Mouse (Mus musculus): Measurements from ENCODE around the gene Gm11938. TPM values are rescaled to one million over a fixed set of nuclear protein-coding genes. Genes with fewer than 3 reads are reported as not detected.

Gm11938 gene
- polyA plus RNA-seq, 1 experiment from 2014 or later: not detected

DNA sequence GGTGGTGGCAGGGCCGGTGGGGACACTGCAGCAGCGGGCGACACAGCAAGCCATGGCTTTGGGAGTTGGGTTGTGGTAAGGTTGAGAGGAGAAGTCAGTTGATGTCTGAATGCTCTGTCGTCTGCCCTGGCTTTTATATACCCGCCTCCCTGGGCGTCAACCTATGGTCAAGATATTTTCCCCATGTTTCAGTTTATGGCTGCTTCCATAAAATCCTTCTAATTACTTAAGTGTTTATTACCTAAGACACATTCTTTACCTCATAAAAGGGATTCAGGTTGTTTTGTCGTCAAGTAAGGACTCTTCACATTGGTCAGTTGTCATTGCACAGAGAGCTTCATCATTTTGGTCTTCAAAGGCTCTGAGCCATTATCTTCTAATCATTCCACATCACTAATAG is 36.6 kb downstream of the Gm11938 start, which contains the start of gene Krtap3-1:
Gene Krtap3-1 (minus strand): TSS at position 101 of the 400 bp plus-strand sequence.
- Histone ChIP-seq H3K4me3 (replicated peaks) (no peak within 1 kb of the TSS), H3K4me1 (no peaks in the 10 kb centered on the region), H3K4me2 (no peak within 1 kb of the TSS), H3K27me3 (replicated peaks) (no peaks in the 10 kb centered on the region), H3K27ac (replicated peaks) (no peak within 1 kb of the TSS), H3K9ac (replicated peaks) (no peak within 1 kb of the TSS), H3K9me3 (replicated peaks) (no peaks in the 10 kb centered on the region), H3K36me3 (no peaks in the 10 kb centered on the region)
- 53% methylated on average over 7 of the region's 7 CpGs for WGBS
- no peak for ATAC-seq (ENCODE audit: low FRiP score)

DNA sequence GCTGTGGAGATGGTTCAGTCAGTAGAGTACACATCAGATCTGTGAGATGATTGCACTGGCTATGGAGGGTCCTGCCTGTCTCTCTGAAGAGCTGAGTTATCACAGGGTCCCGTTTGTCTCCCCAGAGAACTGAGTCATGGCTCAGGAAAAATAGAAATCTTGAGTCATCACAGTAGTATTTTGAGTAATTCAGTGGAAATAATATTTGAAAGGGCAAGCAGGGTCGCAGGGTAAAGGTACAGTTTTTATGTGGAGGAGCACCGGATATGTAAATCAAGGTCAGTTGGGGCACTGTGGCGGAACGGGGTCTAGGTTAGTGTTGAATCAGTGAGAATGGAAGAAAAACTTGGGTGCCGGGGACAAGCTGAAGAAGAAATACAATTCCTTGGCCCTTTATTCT is 40.5 kb downstream of the Gm11938 start:
- no peak for ATAC-seq (ENCODE audit: low FRiP score)
- H3K4me2 ChIP-seq: no peak overlapping the region
- no peak overlapping the region for H3K4me3 ChIP-seq (replicated peaks)
- WGBS: 80% methylated on average over 6 of the region's 6 CpGs
- no peaks in the 10 kb centered on the region for H3K36me3 ChIP-seq
- H3K9me3 ChIP-seq (replicated peaks): no peaks in the 10 kb centered on the region
- H3K4me1 ChIP-seq: no peaks in the 10 kb centered on the region
- no peak overlapping the region for H3K9ac ChIP-seq (replicated peaks)
- H3K27me3 ChIP-seq (replicated peaks): no peaks in the 10 kb centered on the region
- H3K27ac ChIP-seq (replicated peaks): no peak overlapping the region

DNA sequence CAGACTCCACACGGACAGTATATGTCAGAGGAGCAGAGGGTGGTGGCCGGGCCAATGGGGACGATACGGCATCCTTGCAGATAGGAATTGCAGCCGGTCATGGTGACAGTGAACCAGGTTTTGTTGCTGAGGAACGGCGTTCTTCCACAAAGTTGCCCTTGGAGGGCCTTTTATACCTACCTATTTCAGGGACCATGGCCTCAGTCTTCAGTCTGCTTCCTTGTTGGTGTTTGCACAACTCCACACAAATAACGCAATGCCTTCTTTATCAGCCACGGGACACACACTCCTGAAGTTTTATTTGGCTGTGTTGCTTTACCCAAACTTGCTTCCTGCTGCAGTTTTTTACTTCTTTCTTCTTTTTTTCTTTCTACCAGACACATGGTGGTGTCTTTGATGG is 43.7 kb downstream of the Gm11938 start, which contains the start of gene Gm11939:
Gene Gm11939 (minus strand): TSS at position 101 of the 400 bp plus-strand sequence.
- no peaks in the 10 kb centered on the region for H3K4me1 ChIP-seq
- H3K27ac ChIP-seq (replicated peaks): no peak within 1 kb of the TSS
- 93% methylated on average over 9 of the region's 9 CpGs for WGBS
- no peaks in the 10 kb centered on the region for H3K36me3 ChIP-seq
- no peaks in the 10 kb centered on the region for H3K27me3 ChIP-seq (replicated peaks)
- no peak within 1 kb of the TSS for H3K9ac ChIP-seq (replicated peaks)
- ATAC-seq (ENCODE audit: low FRiP score): no peak
- H3K9me3 ChIP-seq (replicated peaks): no peaks in the 10 kb centered on the region
- no peak within 1 kb of the TSS for H3K4me3 ChIP-seq (replicated peaks)
- H3K4me2 ChIP-seq: no peak within 1 kb of the TSS

DNA sequence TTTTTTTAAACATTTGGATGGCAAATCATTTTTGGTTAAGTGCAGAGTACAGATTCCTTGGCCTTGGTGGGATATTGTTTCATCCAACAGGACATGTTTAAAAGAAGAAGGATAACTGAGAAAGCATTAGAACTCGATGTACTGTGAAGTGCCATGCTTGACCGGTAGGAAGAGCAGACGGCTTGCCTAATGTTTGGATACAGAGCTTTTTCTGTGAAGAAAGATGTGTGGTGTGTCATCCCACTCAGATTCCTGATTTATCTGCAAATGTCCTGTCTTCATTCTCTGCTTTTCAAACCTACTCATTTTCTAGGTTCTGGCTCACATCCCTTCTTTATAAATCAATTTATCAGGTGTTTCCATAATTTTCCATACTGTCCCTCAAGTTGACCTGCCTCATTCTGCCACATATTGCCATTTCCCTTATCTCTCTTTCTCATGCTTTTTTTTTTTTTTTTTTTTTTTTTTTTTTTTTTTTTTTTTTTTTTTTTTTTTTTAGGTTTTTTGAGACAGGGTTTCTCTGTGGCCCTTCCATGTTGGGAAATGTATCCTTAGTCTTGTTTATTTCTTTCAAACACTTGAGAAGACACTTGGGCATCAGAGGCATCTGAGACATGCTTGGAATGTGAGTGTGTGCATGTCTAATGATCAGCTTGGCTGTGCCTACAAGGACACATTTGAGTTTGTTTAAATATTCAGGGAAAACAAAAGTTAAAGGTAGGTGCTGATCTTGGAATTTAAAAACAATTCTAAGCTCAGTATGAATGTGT is 44.9 kb downstream of the Gm11938 start:
- H3K9me3 ChIP-seq (replicated peaks): no peaks in the 10 kb centered on the region
- no peaks in the 10 kb centered on the region for H3K4me1 ChIP-seq
- no peaks in the 10 kb centered on the region for H3K36me3 ChIP-seq
- no peak for ATAC-seq (ENCODE audit: low FRiP score)
- WGBS: 86% methylated on average over 3 of the region's 3 CpGs
- H3K4me2 ChIP-seq: no peak overlapping the region
- no peaks in the 10 kb centered on the region for H3K27me3 ChIP-seq (replicated peaks)
- no peak overlapping the region for H3K9ac ChIP-seq (replicated peaks)
- no peak overlapping the region for H3K4me3 ChIP-seq (replicated peaks)
- H3K27ac ChIP-seq (replicated peaks): no peak overlapping the region

DNA sequence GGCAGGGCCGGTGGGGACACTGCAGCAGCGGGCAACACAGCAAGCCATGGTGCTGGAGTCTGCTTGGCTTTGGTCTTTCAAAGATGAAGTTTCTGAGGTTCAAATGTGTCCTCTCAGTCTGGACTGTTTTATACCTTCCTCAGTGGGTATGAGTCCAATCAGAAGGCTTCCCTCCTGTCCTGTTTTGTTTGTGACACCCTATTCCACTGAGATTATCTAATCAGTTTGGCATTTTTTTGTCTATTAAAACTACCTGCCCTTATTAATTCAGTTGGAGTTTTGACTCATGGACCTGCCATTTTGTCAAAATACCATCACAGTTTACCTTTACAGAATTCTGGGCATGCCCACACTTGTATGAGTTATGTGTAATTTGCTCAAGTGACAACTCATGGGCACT is 46.4 kb downstream of the Gm11938 start, which contains the start of gene Krtap3-2:
Gene Krtap3-2 (minus strand): TSS at position 101 of the 400 bp plus-strand sequence.
- Histone ChIP-seq H3K4me1 (no peaks in the 10 kb centered on the region), H3K4me3 (replicated peaks) (no peak within 1 kb of the TSS), H3K36me3 (no peaks in the 10 kb centered on the region), H3K27ac (replicated peaks) (no peak within 1 kb of the TSS), H3K4me2 (no peak within 1 kb of the TSS), H3K27me3 (replicated peaks) (no peaks in the 10 kb centered on the region), H3K9me3 (replicated peaks) (no peaks in the 10 kb centered on the region), H3K9ac (replicated peaks) (no peak within 1 kb of the TSS)
- 87% methylated on average over 2 of the region's 2 CpGs for WGBS
- ATAC-seq (ENCODE audit: low FRiP score): no peak

DNA sequence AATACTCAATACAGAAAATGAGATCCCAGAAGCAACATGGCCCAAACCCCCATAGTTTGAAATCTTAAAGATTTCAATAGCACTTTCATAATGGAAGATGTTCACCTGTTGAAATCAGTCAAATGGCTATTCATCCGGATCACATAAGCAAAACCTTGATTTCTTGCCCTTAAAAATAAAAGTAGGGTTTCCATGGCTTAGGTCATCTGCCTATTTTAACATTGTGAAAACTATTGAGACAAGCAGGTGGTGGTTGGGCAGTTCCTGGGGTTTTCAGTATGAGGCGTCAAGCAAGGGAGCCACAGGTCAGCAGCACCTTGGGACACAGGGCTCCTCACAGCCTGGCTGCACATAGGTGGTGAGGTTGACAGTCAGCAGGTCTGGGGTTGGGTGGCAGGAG is 46.9 kb downstream of the Gm11938 start:
- H3K4me3 ChIP-seq (replicated peaks): no peak overlapping the region
- no peak overlapping the region for H3K4me2 ChIP-seq
- no peaks in the 10 kb centered on the region for H3K9me3 ChIP-seq (replicated peaks)
- WGBS: 94% methylated on average over 2 of the region's 2 CpGs
- no peaks in the 10 kb centered on the region for H3K36me3 ChIP-seq
- H3K4me1 ChIP-seq: no peaks in the 10 kb centered on the region
- no peaks in the 10 kb centered on the region for H3K27me3 ChIP-seq (replicated peaks)
- H3K9ac ChIP-seq (replicated peaks): no peak overlapping the region
- no peak for ATAC-seq (ENCODE audit: low FRiP score)
- H3K27ac ChIP-seq (replicated peaks): no peak overlapping the region

Other genes with a start within 250 kb of the Gm11938 start
- gene Krt28, start 228.4 kb downstream of the Gm11938 start, polyA plus RNA-seq (2015; fragmentation: Nextera tagmentation; extraction: Ambion mirVana): 0.36 and 0.50 TPM in 2 replicates
- 31.6 and 31.8 TPM in 2 replicates for gene Krt10, start 213.9 kb downstream of the Gm11938 start, polyA plus RNA-seq (2015; fragmentation: Nextera tagmentation; extraction: Ambion mirVana)
- 0.11 and 0.12 TPM in 2 replicates for gene Krt12, start 181.0 kb downstream of the Gm11938 start, polyA plus RNA-seq (2015; fragmentation: Nextera tagmentation; extraction: Ambion mirVana)
- gene Krt20, start 165.2 kb downstream of the Gm11938 start, polyA plus RNA-seq (2015; fragmentation: Nextera tagmentation; extraction: Ambion mirVana): 0.08 and 5.4 TPM in 2 replicates
- 0.15 and 0.93 TPM in 2 replicates for gene Krt23, start 110.2 kb downstream of the Gm11938 start, polyA plus RNA-seq (2015; fragmentation: Nextera tagmentation; extraction: Ambion mirVana)
- gene Krt39, start 82.0 kb downstream of the Gm11938 start, polyA plus RNA-seq (2015; fragmentation: Nextera tagmentation; extraction: Ambion mirVana): not detected in 2 replicates
- gene Krt40, start 60.1 kb downstream of the Gm11938 start, polyA plus RNA-seq (2015; fragmentation: Nextera tagmentation; extraction: Ambion mirVana): not detected in 2 replicates
- gene Krtap3-3, start 52.4 kb downstream of the Gm11938 start, polyA plus RNA-seq (2015; fragmentation: Nextera tagmentation; extraction: Ambion mirVana): not detected in 2 replicates
- not detected in 2 replicates for gene Krtap3-2, start 46.5 kb downstream of the Gm11938 start, polyA plus RNA-seq (2015; fragmentation: Nextera tagmentation; extraction: Ambion mirVana)
- not detected in 2 replicates for gene Gm11939, start 43.8 kb downstream of the Gm11938 start, polyA plus RNA-seq (2015; fragmentation: Nextera tagmentation; extraction: Ambion mirVana)
- 0.43 TPM in 1 of 2 replicates, not detected in the other for gene Krtap3-1, start 36.7 kb downstream of the Gm11938 start, polyA plus RNA-seq (2015; fragmentation: Nextera tagmentation; extraction: Ambion mirVana)
- gene Krtap1-5, start 22.3 kb downstream of the Gm11938 start, polyA plus RNA-seq (2015; fragmentation: Nextera tagmentation; extraction: Ambion mirVana): not detected in 2 replicates
- not detected in 2 replicates for gene Krtap1-4, start 19.7 kb downstream of the Gm11938 start, polyA plus RNA-seq (2015; fragmentation: Nextera tagmentation; extraction: Ambion mirVana)
- gene Krtap1-3, start 12.0 kb downstream of the Gm11938 start, polyA plus RNA-seq (2015; fragmentation: Nextera tagmentation; extraction: Ambion mirVana): not detected in 2 replicates
- gene Krtap9-3, start 5.2 kb downstream of the Gm11938 start, polyA plus RNA-seq (2015; fragmentation: Nextera tagmentation; extraction: Ambion mirVana): not detected in 2 replicates
- not detected in 2 replicates for gene Gm11937, start 6.9 kb upstream of the Gm11938 start, polyA plus RNA-seq (2015; fragmentation: Nextera tagmentation; extraction: Ambion mirVana)
- not detected in 2 replicates for gene Krtap2-4, start 11.5 kb upstream of the Gm11938 start, polyA plus RNA-seq (2015; fragmentation: Nextera tagmentation; extraction: Ambion mirVana)
- gene Gm11562, start 17.1 kb upstream of the Gm11938 start, polyA plus RNA-seq (2015; fragmentation: Nextera tagmentation; extraction: Ambion mirVana): not detected in 2 replicates
- not detected in 2 replicates for gene Krtap4-1, start 24.9 kb upstream of the Gm11938 start, polyA plus RNA-seq (2015; fragmentation: Nextera tagmentation; extraction: Ambion mirVana)
- gene Krtap4-2, start 31.8 kb upstream of the Gm11938 start, polyA plus RNA-seq (2015; fragmentation: Nextera tagmentation; extraction: Ambion mirVana): not detected in 2 replicates
- gene Krtap4-7, start 40.8 kb upstream of the Gm11938 start, polyA plus RNA-seq (2015; fragmentation: Nextera tagmentation; extraction: Ambion mirVana): not detected in 2 replicates
- gene Gm11555, start 46.9 kb upstream of the Gm11938 start, polyA plus RNA-seq (2015; fragmentation: Nextera tagmentation; extraction: Ambion mirVana): not detected in 2 replicates
- gene Gm11563, start 55.7 kb upstream of the Gm11938 start, polyA plus RNA-seq (2015; fragmentation: Nextera tagmentation; extraction: Ambion mirVana): not detected in 2 replicates
- not detected in 2 replicates for gene Krtap4-6, start 62.7 kb upstream of the Gm11938 start, polyA plus RNA-seq (2015; fragmentation: Nextera tagmentation; extraction: Ambion mirVana)
- gene Gm14190, start 87.4 kb upstream of the Gm11938 start, polyA plus RNA-seq (2015; fragmentation: Nextera tagmentation; extraction: Ambion mirVana): not detected in 2 replicates
- not detected in 2 replicates for gene Gm14180, start 131.0 kb upstream of the Gm11938 start, polyA plus RNA-seq (2015; fragmentation: Nextera tagmentation; extraction: Ambion mirVana)
- not detected in 2 replicates for gene Gm11595, start 169.6 kb upstream of the Gm11938 start, polyA plus RNA-seq (2015; fragmentation: Nextera tagmentation; extraction: Ambion mirVana)
- not detected in 2 replicates for gene Krtap4-8, start 177.4 kb upstream of the Gm11938 start, polyA plus RNA-seq (2015; fragmentation: Nextera tagmentation; extraction: Ambion mirVana)
- not detected in 2 replicates for gene Krtap4-9, start 181.9 kb upstream of the Gm11938 start, polyA plus RNA-seq (2015; fragmentation: Nextera tagmentation; extraction: Ambion mirVana)
- not detected in 2 replicates for gene Gm11596, start 190.2 kb upstream of the Gm11938 start, polyA plus RNA-seq (2015; fragmentation: Nextera tagmentation; extraction: Ambion mirVana)
- gene Gm11569, start 195.6 kb upstream of the Gm11938 start, polyA plus RNA-seq (2015; fragmentation: Nextera tagmentation; extraction: Ambion mirVana): not detected in 2 replicates
- gene Gm11554, start 201.1 kb upstream of the Gm11938 start, polyA plus RNA-seq (2015; fragmentation: Nextera tagmentation; extraction: Ambion mirVana): not detected in 2 replicates
- not detected in 2 replicates for gene Krtap4-13, start 206.6 kb upstream of the Gm11938 start, polyA plus RNA-seq (2015; fragmentation: Nextera tagmentation; extraction: Ambion mirVana)
- gene Gm11564, start 212.4 kb upstream of the Gm11938 start, polyA plus RNA-seq (2015; fragmentation: Nextera tagmentation; extraction: Ambion mirVana): not detected in 2 replicates
- not detected in 2 replicates for gene 2300003K06Rik, start 234.8 kb upstream of the Gm11938 start, polyA plus RNA-seq (2015; fragmentation: Nextera tagmentation; extraction: Ambion mirVana)
- gene Krtap4-16, start 248.3 kb upstream of the Gm11938 start, polyA plus RNA-seq (2015; fragmentation: Nextera tagmentation; extraction: Ambion mirVana): not detected in 2 replicates

Measured in neural tube, embryonic 15.5 days (tissue).